Mouse (Mus musculus) MEL (cell line): ENCODE measurements around the gene Tnfsf9.
"Not testable (repeated sequence)": the region's sequence is repeated elsewhere in the genome, so short reads cannot be mapped to it uniquely, and the experiment has no call there.

Source experiments
- CTCF ChIP-seq, 3 experiments: IDR thresholded peaks in 2 of 3; conservative IDR thresholded peaks in 1 of 3; 2 replicates each; pipeline ENCODE4 v1.5.1; 2011 to 2012; ENCODE audit warnings: low read length in 3 of 3, low read depth in 2 of 3, mild to moderate bottlenecking in 2 of 3, improper control_type of control experiment in 1 of 3, inconsistent platforms in 1 of 3, mixed read lengths in 1 of 3, moderate library complexity in 1 of 3; ENCODE audit not compliant: control insufficient read depth in 1 of 3, insufficient read depth in 1 of 3, poor library complexity in 1 of 3, severe bottlenecking in 1 of 3
- EP300 ChIP-seq, 2 experiments: IDR thresholded peaks; 2 replicates each; pipeline ENCODE4 v1.6.1; 2011; ENCODE audit warnings: improper control_type of control experiment in 2 of 2, low read length in 2 of 2, low read depth in 1 of 2, mild to moderate bottlenecking in 1 of 2
- MAFK ChIP-seq: IDR thresholded peaks from 2 replicates; pipeline ENCODE4 v1.6.1; 2011; ENCODE audit warnings: low read depth, mild to moderate bottlenecking, low read length, improper control_type of control experiment, borderline replicate concordance
- NRF1 ChIP-seq: IDR thresholded peaks from 2 replicates; pipeline ENCODE4 v1.6.1; 2014; ENCODE audit warnings: low read depth, mild to moderate bottlenecking, inconsistent platforms, low read length, improper control_type of control experiment, moderate library complexity; ENCODE audit not compliant: poor library complexity, insufficient read depth, severe bottlenecking
- POLR2A ChIP-seq, 2 experiments: IDR thresholded peaks; 2 replicates each; pipeline ENCODE4 v1.6.1; 2011 to 2012; ENCODE audit warnings: low read length in 2 of 2, mild to moderate bottlenecking in 2 of 2, control low read depth in 1 of 2, improper control_type of control experiment in 1 of 2, low read depth in 1 of 2, moderate library complexity in 1 of 2; ENCODE audit not compliant: control insufficient read depth in 1 of 2, insufficient read depth in 1 of 2, poor library complexity in 1 of 2
- RCOR1 ChIP-seq: IDR thresholded peaks from 2 replicates; pipeline ENCODE4 v1.6.1; 2012; ENCODE audit warnings: low read depth, mild to moderate bottlenecking, inconsistent platforms, low read length, improper control_type of control experiment
- SIN3A ChIP-seq: IDR thresholded peaks from 2 replicates; pipeline ENCODE4 v1.6.1; 2012; ENCODE audit warnings: low read length, improper control_type of control experiment, inconsistent platforms
- TCF12 ChIP-seq: IDR thresholded peaks from 2 replicates; pipeline ENCODE4 v1.6.1; 2014; ENCODE audit warnings: low read depth, mild to moderate bottlenecking, inconsistent platforms, low read length, improper control_type of control experiment, moderate library complexity
- USF2 ChIP-seq, 2 experiments: IDR thresholded peaks; 2 replicates each; pipeline ENCODE4 v1.6.1; 2011 to 2012; ENCODE audit warnings: improper control_type of control experiment in 2 of 2, low read length in 2 of 2, borderline replicate concordance in 1 of 2, inconsistent platforms in 1 of 2, low read depth in 1 of 2, mild to moderate bottlenecking in 1 of 2; ENCODE audit not compliant: insufficient read depth in 1 of 2

- TF ChIP-seq CTCF (IDR thresholded peaks at IDR 0.05 in 2 of 3, conservative IDR thresholded peaks at IDR 0.05 in 1 of 3; ENCODE audit: control insufficient read depth in 1 of 3, insufficient read depth in 1 of 3, low read depth in 2 of 3, low read length in 3 of 3, poor library complexity in 1 of 3, severe bottlenecking in 1 of 3); MAFK; NRF1; SIN3A; USF2 (IDR thresholded peaks at IDR 0.05; ENCODE audit: borderline replicate concordance in 1 of 2, insufficient read depth in 1 of 2, low read depth in 1 of 2, low read length in 2 of 2); RCOR1: not testable (repeated sequence)
- peak; percentile 49; the same call in 1 of the 2 replicates for TF ChIP-seq TCF12
- TF ChIP-seq EP300 (IDR thresholded peaks at IDR 0.05; ENCODE audit: low read depth in 1 of 2, low read length in 2 of 2): peak; percentile 65 to 70
- TF ChIP-seq POLR2A (IDR thresholded peaks at IDR 0.05; ENCODE audit: control insufficient read depth in 1 of 2, insufficient read depth in 1 of 2, low read depth in 1 of 2, low read length in 2 of 2, poor library complexity in 1 of 2): 0 out of 4 replicates have a peak, but pooled peaks of 1 of the 2 experiments have one; percentile 26
These were observed 28.9 kb downstream of the Tnfsf9 start for GRCm38 (mm10) chr17:57134021-57134420.
